Mouse (Mus musculus) layer of hippocampus, postnatal 25 days (tissue): Measurements from ENCODE around the gene Narfl. TPM values are rescaled to one million over a fixed set of nuclear protein-coding genes. Genes with fewer than 3 reads are reported as not detected.

Experiments
- DNase-seq, 2 experiments: peaks; one replicate each; pipeline ENCODE4 v3.0.0; 2022; ENCODE audit warnings: mixed read lengths in 2 of 2, low spot score in 1 of 2; ENCODE audit errors: extremely low spot score in 1 of 2
- total RNA-seq, 2 experiments: library from RNA; stranded (reverse); gene quantifications; 2 replicates each; pipeline ENCODE4 v1.2.3; 2021

Gene Narfl
- total RNA-seq, 2 experiments from 2014 or later: 32.7 to 33.2 TPM

GRCm38 (mm10) chr17:25760148-25760547 lies 13.4 kb upstream of the Narfl start:
- no peak for DNase-seq

- no peak for DNase-seq
Measured at GRCm38 (mm10) chr17:25761561-25761970, 12.0 kb upstream of the Narfl start.

- no peak for DNase-seq
Measured at GRCm38 (mm10) chr17:25762591-25762990, 11.0 kb upstream of the Narfl start.

- no peak for DNase-seq
Measured at GRCm38 (mm10) chr17:25765886-25766285, 7.7 kb upstream of the Narfl start.

- no peak for DNase-seq
Measured at GRCm38 (mm10) chr17:25769331-25769730, 4.2 kb upstream of the Narfl start.

GRCm38 (mm10) chr17:25775318-25776062 lies 1.9 kb downstream of the Narfl start:
- no peak for DNase-seq

GRCm38 (mm10) chr17:25777948-25778347 lies 4.4 kb downstream of the Narfl start:
- DNase-seq: no peak

- DNase-seq: no peak
Measured at GRCm38 (mm10) chr17:25781339-25781738, 7.8 kb downstream of the Narfl start.

GRCm38 (mm10) chr17:25783086-25783485 lies 9.5 kb downstream of the Narfl start:
- DNase-seq: peak in 1 of 2 experiments; percentile 29

- peak in 1 of 2 experiments; percentile 12 for DNase-seq
Measured at GRCm38 (mm10) chr17:25783861-25784574, 10.4 kb downstream of the Narfl start.

GRCm38 (mm10) chr17:25785281-25785745 lies 11.7 kb downstream of the Narfl start, which contains the start of gene Haghl:
TSS of gene Haghl (minus strand) at chr17:25785673.
- DNase-seq: peak; percentile 96 to 97

GRCm38 (mm10) chr17:25786280-25786679 lies 12.7 kb downstream of the Narfl start, which contains the start of gene Ccdc78:
TSS of gene Ccdc78 (plus strand) at chr17:25786580.
- no peak for DNase-seq

GRCm38 (mm10) chr17:25786781-25787504 lies 13.4 kb downstream of the Narfl start:
- DNase-seq: peak in 1 of 2 experiments; percentile 5

GRCm38 (mm10) chr17:25791320-25791842 lies 17.8 kb downstream of the Narfl start:
- DNase-seq: peak in 1 of 2 experiments; percentile 17

GRCm38 (mm10) chr17:25791843-25792527 lies 18.4 kb downstream of the Narfl start:
- peak; percentile 84 to 88 for DNase-seq

- peak; percentile 52 to 61 for DNase-seq
Measured at GRCm38 (mm10) chr17:25792615-25793014, 19.0 kb downstream of the Narfl start, which contains the start of gene Fam173a. TSS of gene Fam173a (minus strand) at chr17:25792901.

- no peak for DNase-seq
Measured at GRCm38 (mm10) chr17:25794197-25794596, 20.6 kb downstream of the Narfl start.

GRCm38 (mm10) chr17:25794998-25795397 lies 21.4 kb downstream of the Narfl start:
- DNase-seq: no peak

GRCm38 (mm10) chr17:25795609-25796092 lies 22.1 kb downstream of the Narfl start, which contains the start of gene AC134908.4:
TSS of gene AC134908.4 (minus strand) at chr17:25795659.
- DNase-seq: no peak
